Mouse (Mus musculus) heart, postnatal 0 days (tissue): Measurements from ENCODE around the gene Mtln.

Experiments
- CTCF ChIP-seq: IDR thresholded peaks from 2 replicates; pipeline ENCODE4 v1.5.1; 2016; ENCODE audit warnings: antibody characterized with exemption, control low read depth, low read depth
- EP300 ChIP-seq: IDR thresholded peaks from 2 replicates; pipeline ENCODE4 v1.6.1; 2016; ENCODE audit warnings: antibody characterized with exemption, low read depth

DNA sequence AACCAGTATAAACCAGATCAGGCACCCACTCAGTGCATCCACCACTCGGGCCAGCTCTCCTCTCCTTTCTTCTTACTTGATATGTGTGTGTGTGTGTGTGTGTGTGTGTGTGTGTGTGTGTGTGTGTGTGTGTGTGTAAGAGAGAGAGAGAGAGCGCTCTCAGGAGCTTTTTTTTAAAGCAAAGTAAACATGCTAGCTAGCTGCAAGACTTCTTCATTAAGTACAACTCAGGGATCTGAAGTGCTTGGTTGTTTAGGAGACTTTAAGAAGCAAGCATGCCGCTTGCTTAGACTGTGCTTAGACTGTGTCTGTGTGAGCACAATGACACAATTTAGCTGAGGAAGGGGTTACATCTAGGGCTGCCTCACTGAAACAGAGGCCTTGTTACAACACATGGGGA is 49.7 kb downstream of the Mtln start:
- TF ChIP-seq CTCF (no peak), EP300 (no peak)
